Mouse (Mus musculus) stomach, postnatal 0 days (tissue): Measurements from ENCODE around the gene Dhx15. TPM values are rescaled to one million over a fixed set of nuclear protein-coding genes. Genes with fewer than 3 reads are reported as not detected.

Source experiments
- ATAC-seq: fragments of 200-750 bp; cut with Nextera tagmentation; 2 replicates; pipeline ENCODE4 v1.8.0; 2017; ENCODE audit not compliant: low FRiP score, low TSS enrichment
- DNase-seq: peaks from one replicate; pipeline ENCODE4 v3.0.0-alpha.2; 2016; ENCODE audit warnings: low spot score
- H3K27ac ChIP-seq: fragments of 300-500 bp; sonication (generic); replicated peaks from 2 replicates; pipeline ENCODE4 v1.5.1; 2014; ENCODE audit warnings: mild to moderate bottlenecking, control low read depth
- H3K27me3 ChIP-seq: fragments of 300-500 bp; sonication (generic); 2 replicates; pipeline ENCODE4 v1.6.1; 2014; ENCODE audit warnings: low read length; ENCODE audit not compliant: control insufficient read depth, insufficient read depth
- H3K36me3 ChIP-seq: fragments of 300-500 bp; sonication (generic); 2 replicates; pipeline ENCODE4 v1.6.1; 2014; ENCODE audit warnings: low read length, mixed read lengths; ENCODE audit not compliant: control insufficient read depth, insufficient read depth
- H3K4me1 ChIP-seq: fragments of 300-500 bp; sonication (generic); replicated peaks from 2 replicates; pipeline ENCODE4 v1.6.1; 2014; ENCODE audit warnings: antibody characterized with exemption; ENCODE audit not compliant: control insufficient read depth, insufficient read depth
- H3K4me2 ChIP-seq: fragments of 300-500 bp; sonication (generic); replicated peaks from 2 replicates; pipeline ENCODE4 v1.6.1; 2014; ENCODE audit warnings: low read depth, mild to moderate bottlenecking, control low read depth, moderate library complexity
- H3K4me3 ChIP-seq: fragments of 300-500 bp; sonication (generic); 2 replicates; pipeline ENCODE4 v1.5.1; 2014; ENCODE audit warnings: low read depth, low read length, control low read depth
- H3K9ac ChIP-seq: fragments of 300-500 bp; sonication (generic); 2 replicates; pipeline ENCODE4 v1.6.1; 2014; ENCODE audit warnings: mild to moderate bottlenecking, low read length, control low read depth, mixed read lengths
- H3K9me3 ChIP-seq: fragments of 300-500 bp; sonication (generic); 2 replicates; pipeline ENCODE4 v1.6.1; 2016; ENCODE audit warnings: low read length; ENCODE audit not compliant: control insufficient read depth
- CTCF ChIP-seq: IDR thresholded peaks from 2 replicates; pipeline ENCODE4 v1.5.1; 2016; ENCODE audit warnings: antibody characterized with exemption, low read depth, mild to moderate bottlenecking, moderate library complexity
- EP300 ChIP-seq: optimal IDR thresholded peaks from 2 replicates; pipeline ENCODE3; 2016; ENCODE audit warnings: antibody characterized with exemption
- WGBS: fragments of 180-500 bp; shearing (Covaris S2); extraction: QIAGEN DNeasy Blood & Tissue Kit; methylation state at CpG from one replicate; pipeline ENCODE4 v1.1.7; 2014; 5-methylcytosine and 5-hydroxymethylcytosine counted together
- polyA plus RNA-seq: library from polyadenylated mRNA; unstranded; fragments of >200 nt; fragmentation: Nextera tagmentation; extraction: Ambion mirVana; gene quantifications from 2 replicates; pipeline ENCODE4 v1.2.1, GENCODE M21; 2015

Gene Dhx15
- polyA plus RNA-seq, 1 experiment from 2014 or later = 54.9 TPM

DNA sequence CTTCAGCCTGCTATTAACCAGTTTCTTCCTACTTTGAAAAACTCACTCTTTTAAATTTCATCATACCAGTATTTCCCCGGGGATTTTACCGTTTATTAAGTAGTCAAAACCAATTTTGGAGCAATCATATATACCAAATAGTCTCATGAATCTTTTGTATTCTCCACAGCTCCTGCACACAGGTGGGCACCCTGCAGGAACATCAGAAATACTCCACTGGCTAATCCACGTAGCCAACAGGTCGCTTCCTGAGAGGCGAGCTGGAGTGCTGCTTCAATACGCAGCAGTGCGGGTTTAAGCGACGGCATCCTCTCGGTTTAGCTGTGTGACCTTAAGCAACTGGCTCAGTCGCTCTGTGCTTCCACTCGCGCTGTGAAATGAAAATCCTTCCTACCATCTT is 58.9 kb downstream of the Dhx15 start:
- DNase-seq = no peak
- Histone ChIP-seq H3K27me3 (no peaks in the 10 kb centered on the region), H3K36me3 (no peaks in the 10 kb centered on the region), H3K4me3 (no peak overlapping the region), H3K27ac (no peak overlapping the region), H3K4me2 (no peak overlapping the region), H3K9me3 (no peaks in the 10 kb centered on the region), H3K9ac (no peak overlapping the region), H3K4me1 (no peaks in the 10 kb centered on the region)
- WGBS = 86% methylated on average over 13 of the region's 13 CpGs
- TF ChIP-seq CTCF (no peak), EP300 (no peak)
- ATAC-seq = no peak

DNA sequence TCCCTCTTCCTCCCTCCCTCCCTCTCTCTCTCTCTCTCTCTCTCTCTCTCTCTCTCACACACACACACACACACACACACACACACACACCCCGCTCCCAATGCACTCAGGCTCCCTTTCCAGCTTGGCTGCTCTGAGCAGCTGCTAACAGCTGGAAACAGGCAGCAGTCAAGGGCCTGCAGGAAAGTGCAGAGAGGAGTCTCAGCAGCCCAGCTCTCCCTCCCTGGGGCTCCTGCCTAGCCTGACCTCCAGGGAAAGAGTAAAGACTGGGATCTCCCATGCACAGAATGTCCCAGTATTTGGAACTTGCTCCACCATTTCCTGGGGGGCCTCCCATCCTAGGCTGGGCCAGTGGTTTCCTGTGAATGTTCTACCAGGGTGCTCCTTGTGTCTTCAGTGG is 59.8 kb downstream of the Dhx15 start:
- Histone ChIP-seq H3K27ac (no peak overlapping the region), H3K4me2 (no peak overlapping the region), H3K27me3 (no peaks in the 10 kb centered on the region), H3K36me3 (no peaks in the 10 kb centered on the region), H3K9ac (no peak overlapping the region), H3K4me1 (no peaks in the 10 kb centered on the region), H3K4me3 (no peak overlapping the region), H3K9me3 (no peaks in the 10 kb centered on the region)
- TF ChIP-seq CTCF = no peak
- no peak for TF ChIP-seq EP300
- 60% methylated on average over 1 of the region's 1 CpGs for WGBS
- DNase-seq (no peak), ATAC-seq (0 out of 2 replicates have a peak, but pooled peaks have one; percentile 31)

DNA sequence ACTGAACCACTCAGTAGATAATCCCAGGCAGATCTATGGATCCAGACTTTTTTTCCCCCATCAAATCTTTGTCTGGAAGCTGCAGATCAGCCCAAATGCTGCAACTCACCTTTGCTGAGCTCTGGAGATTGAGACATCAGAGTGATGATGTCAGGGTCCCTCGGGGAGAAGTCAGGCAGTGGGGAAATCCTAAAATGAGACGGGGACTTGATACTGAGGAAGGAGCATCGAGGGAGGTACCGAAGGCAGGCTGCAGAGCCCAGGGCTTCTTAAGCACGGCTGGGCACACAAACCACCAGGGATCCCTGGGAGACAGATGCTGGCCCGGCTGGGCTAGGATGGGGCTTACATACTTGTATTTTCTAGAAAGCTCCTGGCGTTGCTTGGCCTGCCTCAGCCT is 64.1 kb downstream of the Dhx15 start:
- Histone ChIP-seq H3K4me3 (no peak overlapping the region), H3K27me3 (no peaks in the 10 kb centered on the region), H3K4me2 (no peak overlapping the region), H3K36me3 (no peaks in the 10 kb centered on the region), H3K9ac (no peak overlapping the region), H3K9me3 (no peaks in the 10 kb centered on the region), H3K27ac (no peak overlapping the region), H3K4me1 (no peaks in the 10 kb centered on the region)
- TF ChIP-seq EP300 (no peak), CTCF (no peak)
- no peak for DNase-seq
- no peak for ATAC-seq
- 60% methylated on average over 7 of the region's 7 CpGs for WGBS

DNA sequence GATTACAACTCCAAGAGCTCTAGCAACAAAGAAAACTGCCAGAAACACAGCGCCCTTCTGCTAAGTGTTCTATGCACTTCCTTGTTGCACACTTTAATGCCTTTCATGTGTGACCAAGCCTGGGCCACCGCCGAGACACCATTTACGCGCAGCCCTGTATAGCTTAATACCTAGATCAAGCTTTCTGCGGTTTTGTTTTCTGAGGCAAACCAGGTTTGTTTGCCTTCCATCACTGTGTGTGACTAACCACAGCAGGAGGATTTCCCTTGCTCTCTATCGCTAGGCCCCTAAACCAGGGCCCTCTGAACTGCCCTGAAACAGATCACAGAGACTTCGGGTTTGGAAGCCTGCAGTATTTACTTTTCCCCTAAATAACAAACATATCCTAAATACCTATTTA is 64.5 kb downstream of the Dhx15 start:
- no peak for DNase-seq

DNA sequence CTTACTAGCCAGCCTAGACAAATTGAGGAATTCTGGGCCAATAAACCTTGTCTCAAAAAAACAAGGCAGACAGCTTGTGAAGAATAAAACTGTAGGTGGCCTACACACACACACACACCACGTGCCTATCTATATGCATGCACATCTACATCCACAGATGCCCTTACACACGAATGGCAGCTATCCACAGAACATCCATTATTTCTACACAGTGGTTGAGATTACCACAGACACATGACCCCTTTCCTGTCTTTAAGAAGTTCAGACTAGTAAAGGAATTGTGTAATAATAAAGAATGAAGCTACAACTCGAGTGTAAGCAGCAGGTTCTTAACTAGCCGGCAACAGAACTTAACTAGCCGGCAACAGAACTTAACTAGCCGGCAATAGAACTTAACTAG is 68.2 kb downstream of the Dhx15 start:
- H3K4me3 ChIP-seq = no peak overlapping the region
- H3K4me2 ChIP-seq = no peak overlapping the region
- no peak overlapping the region for H3K9ac ChIP-seq
- 82% methylated on average over 6 of the region's 6 CpGs for WGBS
- DNase-seq (no peak), ATAC-seq (no peak)
- no peaks in the 10 kb centered on the region for H3K27me3 ChIP-seq
- H3K4me1 ChIP-seq = no peaks in the 10 kb centered on the region
- no peak overlapping the region for H3K27ac ChIP-seq
- no peaks in the 10 kb centered on the region for H3K9me3 ChIP-seq
- H3K36me3 ChIP-seq = no peaks in the 10 kb centered on the region
- TF ChIP-seq CTCF = no peak
- no peak for TF ChIP-seq EP300

More for the DNA sequence above, 64.5 kb downstream of the Dhx15 start:
- ATAC-seq = peak; percentile 54; the same call in 1 of the 2 replicates
- no peaks in the 10 kb centered on the region for H3K36me3 ChIP-seq
- no peak overlapping the region for H3K4me3 ChIP-seq
- TF ChIP-seq CTCF (no peak), EP300 (no peak)
- H3K27me3 ChIP-seq = no peaks in the 10 kb centered on the region
- 53% methylated on average over 8 of the region's 8 CpGs for WGBS
- H3K27ac ChIP-seq = no peak overlapping the region
- no peaks in the 10 kb centered on the region for H3K9me3 ChIP-seq
- no peak overlapping the region for H3K4me2 ChIP-seq
- H3K9ac ChIP-seq = no peak overlapping the region
- H3K4me1 ChIP-seq = no peaks in the 10 kb centered on the region

DNA sequence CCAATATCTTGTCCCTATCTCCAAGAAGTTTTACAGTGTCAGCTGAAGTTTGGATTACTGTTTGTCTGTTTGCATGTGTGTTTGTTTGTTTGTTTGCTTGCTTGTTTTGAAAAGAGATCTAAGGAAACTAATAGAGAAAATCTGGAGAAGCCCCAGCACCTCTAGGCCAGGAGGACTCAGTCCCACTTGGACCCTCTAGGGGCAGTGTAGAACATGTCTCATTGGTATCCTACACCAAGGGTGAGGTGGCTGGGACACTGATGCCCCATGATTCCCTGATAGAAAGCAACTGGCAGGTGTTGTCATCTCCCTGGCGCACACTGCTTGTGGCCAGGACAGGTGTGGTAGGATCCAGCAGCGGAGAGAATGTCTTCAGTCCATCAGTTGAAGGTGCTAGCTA is 70.5 kb downstream of the Dhx15 start:
- Histone ChIP-seq H3K36me3 (no peaks in the 10 kb centered on the region), H3K9ac (no peak overlapping the region), H3K4me1 (no peaks in the 10 kb centered on the region), H3K4me2 (no peak overlapping the region), H3K4me3 (no peak overlapping the region), H3K27me3 (no peaks in the 10 kb centered on the region), H3K9me3 (no peaks in the 10 kb centered on the region), H3K27ac (no peak overlapping the region)
- 0 out of 2 replicates have a peak, but pooled peaks have one; percentile 48 for ATAC-seq
- 64% methylated on average over 2 of the region's 2 CpGs for WGBS
- no peak for DNase-seq
- no peak for TF ChIP-seq EP300
- peak; percentile 64 for TF ChIP-seq CTCF

DNA sequence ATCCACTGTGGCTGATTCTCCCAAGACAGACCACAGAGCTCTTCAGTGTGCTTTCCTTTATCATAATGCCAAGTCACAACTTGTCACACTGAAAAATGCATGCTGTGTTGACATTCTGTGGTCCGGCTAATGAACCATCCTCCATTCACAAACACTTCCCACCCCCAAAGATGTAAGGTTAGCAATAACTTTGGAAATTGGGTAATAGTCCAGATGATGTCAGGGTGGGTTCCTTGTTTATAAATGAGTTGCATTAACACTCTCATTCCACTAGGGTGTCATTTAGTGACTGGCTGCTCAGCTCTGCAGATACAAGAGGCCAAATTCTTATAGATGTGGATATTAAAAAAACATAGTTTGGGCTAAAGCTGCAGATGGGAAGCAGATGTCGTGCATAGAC is 71.1 kb downstream of the Dhx15 start:
- Histone ChIP-seq H3K4me3 (no peak overlapping the region), H3K27me3 (no peaks in the 10 kb centered on the region), H3K36me3 (no peaks in the 10 kb centered on the region), H3K9me3 (no peaks in the 10 kb centered on the region), H3K4me1 (no peaks in the 10 kb centered on the region), H3K27ac (no peak overlapping the region), H3K4me2 (no peak overlapping the region), H3K9ac (no peak overlapping the region)
- WGBS = 42% methylated on average over 2 of the region's 2 CpGs
- ATAC-seq (no peak; the same call in 1 of the 2 replicates), DNase-seq (no peak)
- TF ChIP-seq CTCF = peak; percentile 61
- no peak for TF ChIP-seq EP300
